Mouse (Mus musculus): ENCODE results near the gene Il23r.

Il23r gene

DNA sequence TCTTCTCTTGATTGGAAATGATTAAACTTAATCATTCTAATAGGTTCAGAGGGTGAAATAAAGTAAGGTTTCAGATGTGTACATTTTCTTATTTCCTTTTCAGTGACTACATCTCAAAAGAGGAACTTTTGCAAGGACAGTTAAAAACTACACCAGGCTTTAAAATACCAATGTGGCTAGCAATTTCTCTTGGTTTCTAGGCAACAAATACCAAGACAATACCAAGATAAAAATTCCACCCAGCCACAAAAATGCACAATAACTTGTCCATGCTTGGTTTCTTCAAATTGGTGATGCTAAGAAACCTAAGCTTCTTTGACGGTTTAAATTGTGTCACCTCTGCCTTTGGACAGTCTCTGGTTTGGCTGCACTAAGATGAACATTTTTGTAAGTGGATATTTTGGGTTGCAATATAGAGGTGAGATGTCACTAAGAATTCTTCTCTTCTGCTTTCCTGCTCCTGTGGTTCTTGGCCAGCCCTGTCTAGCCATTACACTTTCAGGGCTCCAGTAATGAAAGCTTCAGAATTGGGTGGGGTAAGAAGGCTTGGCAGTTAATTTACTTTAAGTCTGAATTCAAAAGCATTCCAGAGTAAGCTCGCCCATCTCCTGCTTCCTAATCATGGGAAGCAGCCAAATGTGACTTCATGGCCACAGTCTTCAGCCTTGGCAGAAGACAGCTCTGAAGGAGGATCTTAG, 56.8 kb downstream of the Il23r start:
- in situ Hi-C loops (cut with MboI; ENCODE audit: low sequenced_read_pairs), result no loop called here

DNA sequence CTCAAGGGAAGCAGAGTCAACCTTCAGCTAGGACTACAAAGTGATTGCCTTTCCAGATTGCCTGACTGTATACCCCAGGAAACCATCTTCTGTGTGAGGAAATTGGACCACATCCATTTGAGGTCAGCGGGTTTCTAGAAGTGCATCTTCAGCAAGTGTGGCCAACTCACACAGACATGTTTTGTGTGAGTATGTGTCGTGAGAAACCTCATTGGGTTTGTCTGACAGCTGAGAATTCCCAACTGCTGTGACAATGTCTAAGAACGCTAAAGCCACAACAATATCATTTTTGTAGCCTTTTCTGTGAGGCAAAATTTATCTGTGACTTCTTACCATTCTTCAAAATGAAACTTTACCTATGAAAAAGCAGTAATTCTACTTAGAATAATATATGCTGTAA, 59.8 kb downstream of the Il23r start:
- in situ Hi-C loops (cut with MboI; ENCODE audit: low sequenced_read_pairs), result no loop called here

DNA sequence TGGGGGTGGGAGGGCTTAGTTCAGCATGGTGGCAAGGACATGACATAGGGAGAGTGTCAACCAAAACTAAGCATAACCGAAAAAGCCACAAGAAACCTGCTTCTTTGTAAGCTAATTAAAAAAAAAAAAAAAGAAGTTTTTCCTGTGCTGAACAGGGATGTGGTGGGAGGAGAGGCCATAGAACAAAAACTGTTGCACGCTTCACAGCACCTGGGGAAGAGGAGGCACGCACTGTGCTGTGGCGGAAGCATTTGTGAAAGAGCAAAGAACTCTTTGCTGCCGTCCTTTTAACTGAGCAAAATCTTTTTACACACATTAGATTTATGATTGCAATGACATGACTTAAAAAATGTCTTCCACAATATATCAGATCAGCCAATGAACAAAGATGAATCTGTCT, 69.9 kb downstream of the Il23r start:
- in situ Hi-C loops (cut with MboI; ENCODE audit: low sequenced_read_pairs), result no loop called here

DNA sequence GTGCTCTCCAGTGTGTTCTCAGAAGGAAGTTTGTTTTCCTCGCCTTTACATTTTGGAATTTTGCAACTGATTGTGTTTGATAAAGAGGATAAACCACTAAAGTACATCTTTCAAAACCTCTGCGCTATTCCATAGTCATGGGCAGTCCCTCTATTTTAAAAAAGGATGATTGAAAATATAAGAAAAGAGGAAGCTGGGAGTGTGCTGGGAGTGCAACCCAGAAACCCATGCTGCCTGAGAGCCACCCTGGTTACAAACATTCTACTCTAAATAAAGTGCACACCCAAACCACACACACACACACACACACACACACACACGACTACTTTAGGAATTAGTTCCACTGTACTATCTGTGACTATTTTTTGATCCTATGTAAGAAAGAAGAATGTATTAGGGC, 75.1 kb downstream of the Il23r start:
- in situ Hi-C loops (cut with MboI; ENCODE audit: low sequenced_read_pairs), result no loop called here

DNA sequence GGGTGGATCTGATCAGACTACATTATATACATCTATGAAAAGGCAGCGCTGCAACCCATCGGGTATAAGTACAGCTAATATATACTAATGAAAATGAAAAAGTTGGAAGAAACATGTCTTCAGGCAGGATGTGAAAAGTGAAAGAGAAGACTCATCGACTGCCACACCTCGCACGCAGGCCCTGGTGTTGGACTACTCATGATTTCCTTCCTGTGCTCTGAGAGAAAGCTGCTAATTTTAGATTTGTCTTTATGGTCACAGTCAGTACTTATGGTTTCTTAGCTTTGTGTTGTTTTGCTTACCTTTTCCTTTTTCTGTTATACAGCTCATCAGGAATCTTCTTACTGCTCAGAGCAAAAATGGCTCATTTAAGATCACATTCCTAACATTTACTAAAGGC, 76.4 kb downstream of the Il23r start:
- in situ Hi-C loops (cut with MboI; ENCODE audit: low sequenced_read_pairs), result no loop called here

DNA sequence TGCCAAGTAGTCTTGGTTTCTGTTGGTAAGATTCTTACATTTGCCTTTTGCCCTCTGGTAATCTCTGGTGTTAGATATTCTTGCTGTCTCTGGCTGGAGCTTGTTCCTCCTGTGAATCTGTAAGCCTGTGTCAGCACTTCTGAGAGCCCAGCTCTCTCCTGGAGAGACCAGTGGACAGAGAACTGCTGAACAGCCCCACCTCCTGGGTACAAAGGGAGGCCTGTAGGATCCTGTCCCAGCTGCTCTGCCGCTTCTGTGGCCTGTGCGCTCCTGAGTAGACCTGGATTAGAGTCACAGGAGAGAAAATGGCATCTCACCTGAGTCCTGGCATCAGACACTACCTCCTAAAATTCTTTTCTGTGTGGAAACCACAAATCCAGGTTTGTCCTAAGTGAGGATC, 78.3 kb downstream of the Il23r start:
- in situ Hi-C loops (cut with MboI; ENCODE audit: low sequenced_read_pairs), result no loop called here

DNA sequence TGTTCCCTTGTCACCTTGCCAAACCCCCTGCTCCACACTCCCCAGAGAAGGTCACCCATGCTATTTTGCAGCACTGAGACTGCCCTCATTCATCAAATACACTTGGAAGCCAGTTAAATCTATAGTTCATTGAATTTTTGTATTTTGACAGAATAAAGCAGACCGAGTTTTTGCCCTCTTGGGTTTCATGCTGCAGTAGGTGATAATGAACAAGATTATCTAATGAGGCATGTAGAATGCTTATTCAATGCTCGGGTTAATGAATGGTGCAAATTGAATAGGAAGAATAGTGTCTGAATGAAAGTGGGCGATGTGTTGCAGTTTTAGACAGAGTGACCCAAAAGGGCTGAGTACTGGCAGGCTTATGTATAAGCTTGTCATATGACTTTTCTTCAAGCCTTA, 86.4 kb downstream of the Il23r start:
- in situ Hi-C loops (cut with MboI; ENCODE audit: low sequenced_read_pairs), result no loop called here

DNA sequence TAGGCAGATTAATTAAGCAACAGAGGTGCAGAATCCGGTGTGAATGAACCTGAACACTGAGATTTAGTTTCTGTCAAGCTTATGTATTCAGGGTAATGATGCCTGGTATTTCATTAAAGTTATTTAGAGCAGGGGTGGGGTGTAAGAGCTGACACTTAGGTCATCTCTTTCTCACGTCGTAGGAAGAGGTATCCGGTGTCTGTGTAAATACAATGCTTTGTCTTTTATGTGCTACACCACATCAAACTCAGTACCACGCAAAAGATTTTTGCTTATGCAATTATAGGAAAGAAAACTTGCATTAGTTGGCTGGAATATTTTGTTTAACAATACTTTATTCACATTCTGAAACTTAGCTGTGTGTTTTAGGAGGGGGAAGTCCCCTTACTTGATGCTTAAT, 92.1 kb downstream of the Il23r start:
- in situ Hi-C loops (cut with MboI; ENCODE audit: low sequenced_read_pairs), result no loop called here

DNA sequence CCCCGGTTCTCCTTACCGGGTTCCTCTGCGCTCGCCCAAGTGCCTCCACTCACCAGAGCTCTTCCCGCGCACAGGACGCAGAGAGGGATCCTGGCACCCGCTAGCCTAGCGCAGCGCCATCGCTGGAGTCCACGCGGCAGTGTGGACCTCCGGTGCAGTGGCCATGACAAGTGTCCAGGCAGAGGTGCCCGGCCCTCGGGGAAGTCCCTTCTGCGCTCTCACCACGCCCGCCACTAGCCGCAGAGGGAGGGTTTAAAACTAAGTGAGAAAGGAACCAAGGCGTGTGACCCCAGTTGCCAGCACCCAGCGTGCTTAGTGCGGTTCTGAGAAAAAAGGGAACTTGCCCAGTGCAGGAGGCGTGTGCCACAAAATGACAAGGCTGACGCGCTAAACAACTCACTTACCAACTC, 115.7 kb downstream of the Il23r start, which contains the start of gene Il12rb2:
Gene Il12rb2 (minus strand): TSS at position 207 of the 410 bp plus-strand sequence.
- in situ Hi-C loops (cut with MboI; ENCODE audit: low sequenced_read_pairs), result no loop called here
